Mouse (Mus musculus) c-Kit-positive CD71-positive TER-119-positive erythroid progenitor cells, embryonic 14.5 days (primary cell): ENCODE measurements around the gene E130308A19Rik.

Source experiments
- DNase-seq: peaks from one replicate; pipeline ENCODE4 v3.0.0-alpha.2; 2013; ENCODE audit warnings: low spot score

The E130308A19Rik gene

GRCm38 (mm10) chr4:59727878-59728261 lies 101.9 kb downstream of the E130308A19Rik start:
- DNase-seq: no peak

GRCm38 (mm10) chr4:59728839-59729238 lies 102.8 kb downstream of the E130308A19Rik start:
- no peak for DNase-seq

- DNase-seq: peak; percentile 29
Measured at GRCm38 (mm10) chr4:59731544-59731943, 105.5 kb downstream of the E130308A19Rik start.

- DNase-seq: no peak
Measured at GRCm38 (mm10) chr4:59739321-59739720, 113.3 kb downstream of the E130308A19Rik start.

- no peak for DNase-seq
Measured at GRCm38 (mm10) chr4:59739882-59740281, 113.9 kb downstream of the E130308A19Rik start.

GRCm38 (mm10) chr4:59753491-59754140 lies 127.6 kb downstream of the E130308A19Rik start:
- no peak for DNase-seq

GRCm38 (mm10) chr4:59756332-59757082 lies 130.5 kb downstream of the E130308A19Rik start:
- no peak for DNase-seq

GRCm38 (mm10) chr4:59757452-59758435 lies 131.7 kb downstream of the E130308A19Rik start:
- DNase-seq: no peak

GRCm38 (mm10) chr4:59760016-59760415 lies 134.0 kb downstream of the E130308A19Rik start:
- DNase-seq: no peak

GRCm38 (mm10) chr4:59760636-59761364 lies 134.8 kb downstream of the E130308A19Rik start:
- DNase-seq: no peak

GRCm38 (mm10) chr4:59761365-59761729 lies 135.3 kb downstream of the E130308A19Rik start:
- DNase-seq: no peak

GRCm38 (mm10) chr4:59764950-59765349 lies 138.9 kb downstream of the E130308A19Rik start:
- no peak for DNase-seq

GRCm38 (mm10) chr4:59765385-59766005 lies 139.5 kb downstream of the E130308A19Rik start:
- no peak for DNase-seq

- DNase-seq: no peak
Measured at GRCm38 (mm10) chr4:59767717-59768116, 141.7 kb downstream of the E130308A19Rik start.

GRCm38 (mm10) chr4:59772171-59772879 lies 146.3 kb downstream of the E130308A19Rik start:
- no peak for DNase-seq

- DNase-seq: no peak
Measured at GRCm38 (mm10) chr4:59777828-59778227, 151.8 kb downstream of the E130308A19Rik start.

GRCm38 (mm10) chr4:59780568-59780967 lies 154.6 kb downstream of the E130308A19Rik start:
- DNase-seq: no peak

GRCm38 (mm10) chr4:59782853-59783684 lies 157.1 kb downstream of the E130308A19Rik start:
- DNase-seq: no peak

GRCm38 (mm10) chr4:59783685-59784279 lies 157.8 kb downstream of the E130308A19Rik start:
- peak; percentile 98 for DNase-seq
